Mouse (Mus musculus) G1E (cell line): Measurements from ENCODE around the gene Il2rb. TPM values are rescaled to one million over a fixed set of nuclear protein-coding genes. Genes with fewer than 3 reads are reported as not detected.

ENCODE experiments used
- ATAC-seq: 2 replicates; pipeline ENCODE4 v1.8.0; 2016; ENCODE audit warnings: mild to moderate bottlenecking; ENCODE audit not compliant: insufficient number of reproducible peaks, poor library complexity, low FRiP score, severe bottlenecking; ENCODE audit errors: extremely low read depth
- DNase-seq: peaks from one replicate; pipeline ENCODE4 v3.0.0; 2012; ENCODE audit warnings: low spot score
- H3K27me3 ChIP-seq: 2 replicates; pipeline ENCODE4 v1.6.1; 2012; ENCODE audit warnings: mild to moderate bottlenecking, low read length, inconsistent platforms; ENCODE audit not compliant: insufficient read depth
- H3K36me3 ChIP-seq: replicated peaks from 2 replicates; pipeline ENCODE3; 2012; ENCODE audit warnings: mild to moderate bottlenecking, inconsistent platforms
- H3K4me1 ChIP-seq: 2 replicates; pipeline ENCODE4 v1.6.1; 2012; ENCODE audit warnings: low read depth, low read length, inconsistent platforms, mixed read lengths; ENCODE audit not compliant: insufficient read depth
- H3K4me3 ChIP-seq: 2 replicates; pipeline ENCODE4 v1.5.1; 2012; ENCODE audit warnings: low read depth, mild to moderate bottlenecking, inconsistent platforms, low read length, moderate library complexity, mixed read lengths
- H3K9me3 ChIP-seq: replicated peaks from 2 replicates; pipeline ENCODE4 v1.6.1; 2012; ENCODE audit warnings: inconsistent platforms
- CTCF ChIP-seq: IDR thresholded peaks from 2 replicates; pipeline ENCODE4 v1.5.1; 2012; ENCODE audit warnings: low read depth, low read length, inconsistent platforms, mixed read lengths
- GATA1 ChIP-seq: IDR thresholded peaks from 2 replicates; pipeline ENCODE4 v1.6.1; 2012; ENCODE audit warnings: borderline replicate concordance, low read length, inconsistent platforms, mixed read lengths
- GATA2 ChIP-seq: IDR thresholded peaks from 2 replicates; pipeline ENCODE4 v1.6.1; 2012; ENCODE audit warnings: low read depth, low read length, inconsistent platforms, borderline replicate concordance
- POLR2AphosphoS5 ChIP-seq: IDR thresholded peaks from 2 replicates; pipeline ENCODE4 v1.6.1; 2012; ENCODE audit warnings: low read depth, low read length, inconsistent platforms; ENCODE audit not compliant: insufficient replicate concordance
- TAL1 ChIP-seq: conservative IDR thresholded peaks from 2 replicates; pipeline ENCODE4 v1.6.1; 2012; ENCODE audit warnings: low read depth, low read length, inconsistent platforms, mixed read lengths
- polyA plus RNA-seq: library from polyadenylated mRNA; stranded (reverse); fragments of >175 nt; gene quantifications from 2 replicates; pipeline ENCODE4 v1.2.3, GENCODE M21; 2012
- total RNA-seq, 2 experiments: library from RNA; stranded (forward) in 1 of 2; stranded (reverse) in 1 of 2; fragments of 200-1000 nt in 1 of 2; fragments of >200 nt in 1 of 2; fragmentation: Nextera tagmentation in 1 of 2; gene quantifications; 2 replicates each; pipeline ENCODE4 v1.2.3; 2014 to 2017

Il2rb gene
- not detected in 2 replicates for total RNA-seq (2014; fragmentation: Nextera tagmentation)
- under 0.01 and 0.05 TPM in 2 replicates for total RNA-seq (2017)
- not detected in 2 replicates for polyA plus RNA-seq

- H3K36me3 ChIP-seq, result no peaks in the 10 kb centered on the region
- no peak for DNase-seq
- ATAC-seq, result no peak
- H3K4me1 ChIP-seq, result no peaks in the 10 kb centered on the region
- no peak for TF ChIP-seq CTCF
- TF ChIP-seq GATA1, result no peak
- TF ChIP-seq POLR2AphosphoS5, result no peak
- no peak for TF ChIP-seq GATA2
- TF ChIP-seq TAL1, result no peak
- H3K4me3 ChIP-seq, result no peak within 1 kb of the TSS
- no peaks in the 10 kb centered on the region for H3K9me3 ChIP-seq
- peaks cover 18% of the 10 kb centered on the region for H3K27me3 ChIP-seq
Observed at GRCm38 (mm10) chr15:78494968-78495406, at the start of gene Il2rb. Il2rb (minus strand) TSS chr15:78495271.

DNA sequence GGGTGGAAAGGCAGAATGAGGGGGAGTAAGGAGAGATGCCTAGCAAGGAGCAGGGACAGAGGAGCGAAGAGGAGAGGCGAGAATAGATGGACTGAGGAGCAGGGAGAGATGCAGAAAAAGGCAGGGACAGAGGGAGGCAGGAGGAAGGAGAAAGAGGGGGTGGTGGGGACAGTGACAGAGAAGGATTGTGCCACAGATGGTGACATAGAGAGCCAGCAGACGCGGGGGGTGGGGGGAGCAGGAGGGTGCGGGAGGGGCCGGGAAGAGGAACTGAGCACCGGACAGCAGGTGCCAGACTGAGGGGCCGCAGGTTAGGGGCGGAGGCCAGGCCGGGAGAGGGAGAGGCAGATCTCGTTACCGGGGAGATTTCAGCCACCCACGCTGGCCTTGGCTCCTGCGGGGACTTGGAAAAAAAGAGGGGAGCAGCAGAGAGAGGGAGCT lies 49.5 kb upstream of the Il2rb start, which contains the start of gene Sstr3:
Gene Sstr3 (minus strand): TSS at position 125 of the 441 bp plus-strand sequence.
- TF ChIP-seq POLR2AphosphoS5 (no peak), GATA2 (no peak), GATA1 (no peak), TAL1 (no peak), CTCF (no peak)

DNA sequence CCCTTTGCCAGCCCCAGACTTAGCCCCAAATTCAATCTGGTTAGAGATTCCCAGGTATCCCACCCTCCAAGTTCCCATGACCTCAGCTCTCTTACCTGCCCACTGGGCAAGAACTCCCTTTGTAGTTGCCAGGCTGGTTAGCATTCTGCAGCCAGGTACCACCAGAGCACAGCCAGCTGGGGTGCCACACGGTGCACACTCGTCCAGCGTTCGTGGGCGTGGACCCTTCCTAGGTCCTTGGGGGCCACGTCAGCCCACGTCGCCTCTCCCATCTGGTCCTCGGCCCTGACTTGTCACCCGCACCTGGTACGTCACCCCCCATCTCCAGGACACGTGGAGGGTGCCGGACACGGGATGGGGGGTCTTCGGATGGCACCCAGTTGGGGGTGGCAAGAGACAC lies 49.0 kb upstream of the Il2rb start:
- H3K4me1 ChIP-seq, result peaks cover 16% of the 10 kb centered on the region
- TF ChIP-seq POLR2AphosphoS5 (no peak), CTCF (no peak), GATA2 (no peak), TAL1 (no peak), GATA1 (no peak)
- ATAC-seq, result no peak
- no peaks in the 10 kb centered on the region for H3K36me3 ChIP-seq
- H3K4me3 ChIP-seq, result no peak overlapping the region
- peaks cover 71% of the 10 kb centered on the region for H3K27me3 ChIP-seq
- no peak for DNase-seq
- H3K9me3 ChIP-seq, result no peaks in the 10 kb centered on the region

More for the DNA sequence above, 49.5 kb upstream of the Il2rb start, which contains the start of gene Sstr3:
- H3K36me3 ChIP-seq, result no peaks in the 10 kb centered on the region
- H3K27me3 ChIP-seq, result peaks cover 67% of the 10 kb centered on the region
- H3K4me1 ChIP-seq, result peaks cover 16% of the 10 kb centered on the region
- no peaks in the 10 kb centered on the region for H3K9me3 ChIP-seq
- no peak within 1 kb of the TSS for H3K4me3 ChIP-seq
- DNase-seq, result no peak
- ATAC-seq, result no peak

- Histone ChIP-seq H3K27me3 (peaks cover 82% of the 10 kb centered on the region), H3K4me3 (no peak overlapping the region), H3K36me3 (no peaks in the 10 kb centered on the region), H3K9me3 (no peaks in the 10 kb centered on the region), H3K4me1 (peaks cover 6% of the 10 kb centered on the region)
- TF ChIP-seq POLR2AphosphoS5 (no peak), TAL1 (no peak), CTCF (no peak), GATA2 (no peak), GATA1 (no peak)
- ATAC-seq (no peak), DNase-seq (no peak)
Observed at GRCm38 (mm10) chr15:78542767-78543303, 47.8 kb upstream of the Il2rb start.

DNA sequence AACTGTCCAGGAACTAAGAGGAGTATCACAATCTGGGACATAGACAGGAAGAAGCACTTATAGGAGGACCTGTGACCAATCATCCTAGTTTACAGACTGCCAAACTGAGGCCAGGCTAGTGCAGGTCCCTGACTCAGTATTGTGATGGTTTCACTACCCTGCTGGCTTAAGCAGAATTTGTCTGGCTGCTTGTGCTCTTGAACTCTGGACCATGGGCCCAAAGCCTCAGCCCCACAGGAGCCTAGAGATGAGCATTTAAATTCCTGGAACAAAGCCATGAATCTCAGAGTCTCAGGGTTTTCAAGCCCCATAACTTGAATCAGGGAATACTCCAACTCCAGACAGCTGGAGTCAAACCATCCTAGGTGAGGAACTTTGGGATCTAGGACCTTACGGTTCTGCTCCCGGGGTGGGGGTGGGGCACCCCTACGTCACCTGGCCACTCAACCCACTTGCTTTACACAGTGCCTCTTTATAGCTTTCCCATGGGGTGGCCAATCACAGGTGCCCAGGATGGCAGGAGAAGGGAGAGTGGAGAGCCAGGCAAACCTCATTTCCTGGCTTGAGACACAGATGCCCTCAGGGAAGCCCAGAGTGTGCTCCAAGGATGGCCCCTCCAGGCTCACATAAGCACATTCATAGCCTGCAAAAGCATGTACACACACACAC lies 47.2 kb upstream of the Il2rb start:
- Histone ChIP-seq H3K27me3 (peaks cover 85% of the 10 kb centered on the region), H3K4me3 (no peak overlapping the region), H3K36me3 (no peaks in the 10 kb centered on the region), H3K9me3 (no peaks in the 10 kb centered on the region), H3K4me1 (peaks cover under 1% of the 10 kb centered on the region; the same call in 1 of the 2 replicates)
- ATAC-seq, result no peak
- no peak for TF ChIP-seq GATA2
- no peak for TF ChIP-seq GATA1
- no peak for TF ChIP-seq CTCF
- no peak for TF ChIP-seq TAL1
- TF ChIP-seq POLR2AphosphoS5, result no peak
- no peak for DNase-seq

- H3K4me3 ChIP-seq, result no peak overlapping the region
- peaks cover 83% of the 10 kb centered on the region for H3K27me3 ChIP-seq
- no peak for DNase-seq
- H3K4me1 ChIP-seq, result peaks cover 4% of the 10 kb centered on the region
- H3K36me3 ChIP-seq, result no peaks in the 10 kb centered on the region
- ATAC-seq, result no peak
- TF ChIP-seq GATA1 (no peak), CTCF (no peak), TAL1 (no peak)
- H3K9me3 ChIP-seq, result no peaks in the 10 kb centered on the region
Observed at GRCm38 (mm10) chr15:78541606-78542005, 46.5 kb upstream of the Il2rb start.
